Mouse (Mus musculus) neural tube, embryonic 15.5 days (tissue): ENCODE results near the gene Pcnx2. TPM values are rescaled to one million over a fixed set of nuclear protein-coding genes. Genes with fewer than 3 reads are reported as not detected.

ENCODE experiments used
- ATAC-seq: fragments of 200-750 bp; cut with Nextera tagmentation; 2 replicates; pipeline ENCODE4 v1.8.0; 2017; ENCODE audit warnings: mild to moderate bottlenecking, moderate TSS enrichment, moderate library complexity; ENCODE audit not compliant: low FRiP score
- H3K27ac ChIP-seq: fragments of 300-500 bp; sonication (generic); replicated peaks from 2 replicates; pipeline ENCODE4 v1.5.1; 2015; ENCODE audit warnings: mild to moderate bottlenecking, inconsistent platforms
- H3K27me3 ChIP-seq: fragments of 300-500 bp; sonication (generic); replicated peaks from 2 replicates; pipeline ENCODE4 v1.6.1; 2015; ENCODE audit warnings: inconsistent platforms
- H3K36me3 ChIP-seq: fragments of 300-500 bp; sonication (generic); 2 replicates; pipeline ENCODE4 v1.6.1; 2015; ENCODE audit warnings: inconsistent platforms
- H3K4me1 ChIP-seq: fragments of 300-500 bp; sonication (generic); 2 replicates; pipeline ENCODE4 v1.6.1; 2015; ENCODE audit warnings: inconsistent platforms
- H3K4me2 ChIP-seq: fragments of 300-500 bp; sonication (generic); 2 replicates; pipeline ENCODE4 v1.6.1; 2015; ENCODE audit warnings: inconsistent platforms, mild to moderate bottlenecking, moderate library complexity
- H3K4me3 ChIP-seq: fragments of 300-500 bp; sonication (generic); replicated peaks from 2 replicates; pipeline ENCODE4 v1.5.1; 2015; ENCODE audit warnings: mild to moderate bottlenecking, inconsistent platforms
- H3K9ac ChIP-seq: fragments of 300-500 bp; sonication (generic); replicated peaks from 2 replicates; pipeline ENCODE4 v1.6.1; 2015; ENCODE audit warnings: mild to moderate bottlenecking, inconsistent platforms
- H3K9me3 ChIP-seq: fragments of 300-500 bp; sonication (generic); replicated peaks from 2 replicates; pipeline ENCODE4 v1.6.1; 2016; ENCODE audit warnings: inconsistent platforms
- WGBS: fragments of 180-500 bp; shearing (Covaris S2); methylation state at CpG from one replicate; pipeline ENCODE4 v1.1.7; 2015; ENCODE audit warnings: mixed read lengths; 5-methylcytosine and 5-hydroxymethylcytosine counted together
- polyA plus RNA-seq: library from polyadenylated mRNA; unstranded; fragments of >200 nt; fragmentation: Nextera tagmentation; extraction: Ambion mirVana; gene quantifications from 2 replicates; pipeline ENCODE4 v1.2.1, GENCODE M21; 2015

Pcnx2 gene
- polyA plus RNA-seq, 1 experiment from 2014 or later, result 4.8 TPM

DNA sequence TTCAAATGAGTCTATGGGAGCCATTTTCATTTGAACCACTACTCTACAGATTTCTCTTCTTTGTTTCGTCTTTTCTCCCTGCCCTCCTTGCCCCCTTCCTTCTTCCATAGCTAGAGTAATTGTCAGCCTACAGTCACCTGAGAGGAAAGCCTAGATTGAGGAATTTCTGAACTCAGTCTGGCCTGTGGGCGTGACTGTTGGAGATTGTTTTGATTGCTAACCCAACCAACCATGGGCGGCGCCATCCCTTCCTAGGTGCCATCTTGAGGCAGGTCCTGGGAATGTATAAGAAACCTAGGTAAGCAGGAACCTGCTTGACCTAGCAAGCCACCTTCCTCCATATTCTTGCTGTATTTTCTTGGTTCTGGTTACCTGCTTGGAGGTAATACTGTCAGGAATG is 172.0 kb downstream of the Pcnx2 start:
- no peak for ATAC-seq
- no peaks in the 10 kb centered on the region for H3K36me3 ChIP-seq
- no peak overlapping the region for H3K4me3 ChIP-seq
- peaks cover 15% of the 10 kb centered on the region for H3K4me1 ChIP-seq
- H3K9ac ChIP-seq, result no peak overlapping the region
- 98% methylated on average over 4 of the region's 4 CpGs for whole genome bisulfite sequencing
- H3K27ac ChIP-seq, result no peak overlapping the region
- no peaks in the 10 kb centered on the region for H3K27me3 ChIP-seq
- no peaks in the 10 kb centered on the region for H3K9me3 ChIP-seq
- H3K4me2 ChIP-seq, result no peak overlapping the region

DNA sequence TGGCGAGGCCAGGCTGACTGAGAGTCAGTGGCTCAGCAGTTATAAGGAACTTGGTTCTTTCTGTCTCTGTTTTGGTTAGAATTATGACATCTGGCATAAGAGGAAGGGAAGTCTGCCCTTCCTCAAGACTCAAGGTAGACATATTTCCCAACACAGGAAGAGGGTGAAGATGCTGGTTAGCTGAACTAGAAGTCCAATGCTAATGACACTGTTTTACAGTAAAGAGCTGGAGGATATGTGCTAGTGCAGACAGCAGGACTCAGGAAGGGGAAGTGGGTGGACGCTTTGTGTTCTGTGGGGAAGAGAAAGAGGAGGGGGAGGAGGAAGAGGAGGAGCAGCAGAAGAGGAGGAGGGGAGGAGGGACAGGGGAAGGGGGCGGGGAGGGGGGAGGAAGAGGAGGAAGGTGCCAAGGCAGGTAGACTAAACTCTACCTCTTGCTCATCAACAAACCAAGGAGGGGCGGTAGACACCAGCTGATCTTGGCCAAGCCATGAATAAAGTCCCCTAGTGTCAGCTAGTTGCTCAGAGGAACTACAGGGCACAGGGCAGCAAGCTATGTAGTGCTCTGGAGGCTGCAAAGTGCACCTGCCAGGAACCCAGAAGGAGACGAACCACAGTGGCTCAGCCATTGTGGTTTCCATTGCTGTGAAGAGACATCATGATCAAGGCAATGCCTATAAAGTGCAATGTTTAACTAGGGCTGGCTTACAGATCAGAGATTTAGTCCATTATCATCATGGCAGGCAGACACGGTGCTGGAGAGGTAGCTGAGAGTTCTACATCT is 172.9 kb downstream of the Pcnx2 start:
- Histone ChIP-seq H3K4me3 (no peak overlapping the region), H3K4me1 (peaks cover 11% of the 10 kb centered on the region), H3K27me3 (no peaks in the 10 kb centered on the region), H3K36me3 (no peaks in the 10 kb centered on the region), H3K9me3 (no peaks in the 10 kb centered on the region), H3K4me2 (no peak overlapping the region), H3K9ac (no peak overlapping the region), H3K27ac (no peak overlapping the region)
- ATAC-seq, result no peak
- 78% methylated on average over 6 of the region's 6 CpGs for WGBS

- Histone ChIP-seq H3K27me3 (no peaks in the 10 kb centered on the region), H3K36me3 (no peaks in the 10 kb centered on the region), H3K4me3 (no peak overlapping the region), H3K4me1 (peaks cover 11% of the 10 kb centered on the region), H3K9me3 (no peaks in the 10 kb centered on the region), H3K4me2 (no peak overlapping the region), H3K9ac (no peak overlapping the region), H3K27ac (no peak overlapping the region)
- WGBS, result 94% methylated on average over 6 of the region's 6 CpGs
- ATAC-seq, result no peak
Measured at GRCm38 (mm10) chr8:125723437-125723836, 174.7 kb downstream of the Pcnx2 start.

GRCm38 (mm10) chr8:125722675-125723074 is 175.4 kb downstream of the Pcnx2 start:
- H3K4me2 ChIP-seq, result no peak overlapping the region
- H3K4me3 ChIP-seq, result no peak overlapping the region
- H3K36me3 ChIP-seq, result no peaks in the 10 kb centered on the region
- peaks cover 11% of the 10 kb centered on the region for H3K4me1 ChIP-seq
- WGBS, result 80% methylated on average over 7 of the region's 7 CpGs
- H3K27me3 ChIP-seq, result no peaks in the 10 kb centered on the region
- H3K9me3 ChIP-seq, result no peaks in the 10 kb centered on the region
- ATAC-seq, result no peak
- no peak overlapping the region for H3K9ac ChIP-seq
- H3K27ac ChIP-seq, result 0 out of 2 replicates have a peak overlapping the region, but pooled peaks have one; percentile 5

DNA sequence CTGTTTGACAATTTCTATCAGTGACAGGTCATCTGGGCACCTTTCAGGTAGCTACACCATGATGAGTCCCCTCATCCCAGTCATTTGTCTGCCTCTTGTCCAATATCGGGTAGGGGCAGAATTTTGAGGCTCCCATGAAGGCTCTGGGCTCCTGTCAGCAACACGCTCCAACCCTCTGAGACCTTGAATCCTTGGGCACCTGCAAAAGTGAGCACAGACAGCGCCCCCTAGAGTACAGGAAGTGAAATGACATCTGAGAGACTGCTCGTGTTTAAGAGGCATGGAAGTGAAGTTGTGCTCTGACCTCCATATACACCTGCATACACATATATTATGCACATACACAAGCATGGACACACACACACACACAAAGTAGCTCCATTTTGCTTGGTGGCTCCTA is 179.2 kb downstream of the Pcnx2 start:
- 68% methylated on average over 4 of the region's 4 CpGs for WGBS
- ATAC-seq, result no peak

DNA sequence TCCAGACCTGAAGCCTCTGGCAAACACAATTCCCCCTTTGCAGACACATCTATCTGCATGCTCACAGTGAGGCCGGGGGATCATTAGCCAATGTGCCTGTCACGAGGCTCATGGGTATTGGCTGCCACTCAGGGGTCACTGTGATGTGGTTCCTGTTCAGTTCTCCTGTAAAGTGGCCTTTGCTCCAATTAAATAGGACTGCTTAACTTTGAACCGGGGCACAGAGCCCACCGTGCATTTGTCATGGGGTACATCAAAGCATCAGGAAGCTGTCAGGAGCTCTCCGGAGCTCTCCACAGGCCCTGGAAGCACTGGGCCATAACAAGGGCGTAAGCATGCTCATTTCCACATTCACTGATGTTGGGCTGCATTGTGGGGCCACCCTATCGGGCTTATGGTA is 181.5 kb downstream of the Pcnx2 start:
- WGBS, result 17% methylated on average over 7 of the region's 7 CpGs
- no peaks in the 10 kb centered on the region for H3K9me3 ChIP-seq
- no peak overlapping the region for H3K4me2 ChIP-seq
- H3K4me3 ChIP-seq, result no peak overlapping the region
- no peak for ATAC-seq
- H3K27ac ChIP-seq, result peak overlapping the region; percentile 25; the same call in 1 of the 2 replicates
- H3K9ac ChIP-seq, result no peak overlapping the region
- H3K27me3 ChIP-seq, result no peaks in the 10 kb centered on the region
- H3K36me3 ChIP-seq, result no peaks in the 10 kb centered on the region
- peaks cover 16% of the 10 kb centered on the region for H3K4me1 ChIP-seq

More for the DNA sequence above, 179.2 kb downstream of the Pcnx2 start:
- no peak overlapping the region for H3K4me2 ChIP-seq
- no peaks in the 10 kb centered on the region for H3K36me3 ChIP-seq
- peaks cover 23% of the 10 kb centered on the region for H3K4me1 ChIP-seq
- H3K9me3 ChIP-seq, result no peaks in the 10 kb centered on the region
- H3K9ac ChIP-seq, result no peak overlapping the region
- H3K27me3 ChIP-seq, result no peaks in the 10 kb centered on the region
- H3K4me3 ChIP-seq, result no peak overlapping the region
- H3K27ac ChIP-seq, result no peak overlapping the region

- Histone ChIP-seq H3K27ac (peak overlapping the region; percentile 25; the same call in 1 of the 2 replicates), H3K9ac (no peak overlapping the region), H3K9me3 (no peaks in the 10 kb centered on the region), H3K4me2 (no peak overlapping the region), H3K36me3 (no peaks in the 10 kb centered on the region), H3K4me1 (peaks cover 16% of the 10 kb centered on the region), H3K27me3 (no peaks in the 10 kb centered on the region), H3K4me3 (no peak overlapping the region)
- WGBS, result 19% methylated on average over 4 of the region's 4 CpGs
- 0 out of 2 replicates have a peak, but pooled peaks have one; percentile 55 for ATAC-seq
Measured at GRCm38 (mm10) chr8:125716211-125716610, 181.9 kb downstream of the Pcnx2 start.

- Histone ChIP-seq H3K4me3 (no peak overlapping the region), H3K4me1 (peaks cover 7% of the 10 kb centered on the region), H3K4me2 (no peak overlapping the region), H3K27me3 (no peaks in the 10 kb centered on the region), H3K9me3 (no peaks in the 10 kb centered on the region), H3K36me3 (no peaks in the 10 kb centered on the region), H3K27ac (no peak overlapping the region), H3K9ac (no peak overlapping the region)
- ATAC-seq, result no peak
- WGBS, result 86% methylated on average over 5 of the region's 5 CpGs
Measured at GRCm38 (mm10) chr8:125711514-125711913, 186.6 kb downstream of the Pcnx2 start.

DNA sequence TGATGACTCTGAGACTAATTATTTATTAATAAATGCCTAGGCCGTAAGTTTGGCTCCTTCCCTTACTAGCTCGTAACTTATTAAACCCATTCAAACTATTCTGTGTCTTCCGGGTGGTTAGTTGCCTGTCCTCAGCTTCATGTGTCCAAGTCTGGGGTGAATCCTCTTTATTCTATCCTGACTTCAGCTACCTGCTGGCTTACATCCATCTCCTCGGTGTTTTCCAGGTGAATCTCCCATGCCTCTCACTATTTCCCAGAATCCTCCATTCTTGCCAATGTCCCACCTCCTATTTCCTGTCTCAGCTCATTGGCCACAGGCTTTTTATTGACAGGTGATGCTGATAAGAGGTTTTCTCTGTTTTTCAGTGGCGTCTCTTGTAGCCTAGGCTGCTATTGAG is 188.9 kb downstream of the Pcnx2 start:
- H3K36me3 ChIP-seq, result no peaks in the 10 kb centered on the region

DNA sequence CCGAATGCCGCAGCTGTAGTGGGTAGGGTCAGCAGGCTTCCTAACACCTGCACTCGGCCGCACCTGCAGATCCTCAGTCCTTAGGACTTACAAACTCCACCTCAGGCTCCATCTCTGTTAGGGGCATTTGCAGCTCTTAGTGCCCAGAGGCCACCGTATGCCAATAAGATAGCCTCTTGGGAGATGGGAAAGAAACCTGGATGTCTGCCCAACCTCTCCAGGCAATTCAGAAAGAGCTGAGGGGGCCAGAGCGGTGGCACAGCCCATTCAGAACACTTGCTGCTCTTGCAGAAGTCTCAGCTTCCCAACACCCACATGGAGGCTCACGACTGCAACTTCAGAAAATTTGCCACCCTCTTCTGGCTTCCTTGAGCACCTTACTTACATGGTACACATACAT is 192.3 kb downstream of the Pcnx2 start:
- Histone ChIP-seq H3K27ac (no peak overlapping the region), H3K4me3 (no peak overlapping the region), H3K4me1 (peaks cover 7% of the 10 kb centered on the region; the same call in 1 of the 2 replicates), H3K27me3 (no peaks in the 10 kb centered on the region), H3K4me2 (no peak overlapping the region), H3K9me3 (no peaks in the 10 kb centered on the region), H3K9ac (no peak overlapping the region), H3K36me3 (no peaks in the 10 kb centered on the region)
- 71% methylated on average over 7 of the region's 7 CpGs for WGBS
- no peak for ATAC-seq

More for the DNA sequence above, 188.9 kb downstream of the Pcnx2 start:
- Histone ChIP-seq H3K4me1 (no peaks in the 10 kb centered on the region), H3K9me3 (no peaks in the 10 kb centered on the region), H3K4me2 (no peak overlapping the region), H3K27ac (no peak overlapping the region), H3K4me3 (no peak overlapping the region), H3K27me3 (no peaks in the 10 kb centered on the region), H3K9ac (no peak overlapping the region)
- WGBS, result 93% methylated on average over 5 of the region's 5 CpGs
- no peak for ATAC-seq

DNA sequence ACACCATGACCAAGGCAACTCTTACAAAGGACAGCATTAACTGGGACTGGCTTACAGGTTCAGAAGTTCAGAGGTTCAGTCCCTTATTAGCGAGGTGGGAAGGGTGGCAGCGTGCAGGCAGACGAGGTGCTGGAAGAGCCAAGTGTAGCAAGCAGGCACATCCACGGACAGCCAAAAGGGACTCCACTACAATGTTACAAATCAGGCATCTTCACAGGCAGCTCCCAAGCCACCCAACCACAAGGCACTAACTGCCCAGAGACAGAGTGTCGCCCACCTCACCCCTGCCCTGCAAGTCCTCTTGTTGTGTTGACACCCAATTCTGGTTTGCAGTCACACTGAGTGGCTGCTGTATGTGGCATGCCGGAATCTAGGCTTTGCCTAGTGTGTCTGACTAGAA is 193.7 kb downstream of the Pcnx2 start:
- no peak overlapping the region for H3K4me2 ChIP-seq
- H3K27ac ChIP-seq, result no peak overlapping the region
- H3K9ac ChIP-seq, result no peak overlapping the region
- no peaks in the 10 kb centered on the region for H3K27me3 ChIP-seq
- H3K36me3 ChIP-seq, result no peaks in the 10 kb centered on the region
- peaks cover 7% of the 10 kb centered on the region; the same call in 1 of the 2 replicates for H3K4me1 ChIP-seq
- no peak overlapping the region for H3K4me3 ChIP-seq
- no peaks in the 10 kb centered on the region for H3K9me3 ChIP-seq
- no peak for ATAC-seq
- 91% methylated on average over 6 of the region's 6 CpGs for WGBS

DNA sequence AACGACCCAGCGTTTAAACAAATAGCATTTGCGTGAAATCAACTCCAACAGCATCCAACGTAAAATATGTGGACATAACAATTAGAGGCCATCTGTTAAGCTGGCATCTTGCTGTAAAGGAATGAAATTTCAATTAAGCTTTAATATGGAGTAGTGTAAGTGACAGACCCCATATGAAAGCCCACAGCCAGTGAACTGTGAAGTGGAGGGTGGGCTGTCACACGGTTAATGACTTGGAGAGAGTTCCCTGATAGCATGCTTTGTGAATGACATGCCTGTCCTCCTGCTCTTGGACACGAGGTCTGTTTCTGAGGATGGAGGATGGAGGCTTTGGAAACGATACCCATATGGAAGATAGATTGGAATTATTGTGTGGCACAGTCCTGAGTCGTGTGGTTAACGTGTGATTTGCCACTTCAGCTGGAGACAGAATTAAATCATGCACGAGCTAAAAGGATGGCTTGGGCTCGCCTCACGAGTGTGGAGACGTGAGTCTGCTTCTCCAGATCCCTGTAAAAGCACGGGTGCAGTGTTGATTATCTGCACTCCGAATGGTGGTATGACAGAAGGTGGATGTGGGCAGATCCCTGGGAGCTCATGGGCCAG is 195.1 kb downstream of the Pcnx2 start:
- no peak overlapping the region for H3K4me2 ChIP-seq
- H3K36me3 ChIP-seq, result no peaks in the 10 kb centered on the region
- no peak overlapping the region for H3K4me3 ChIP-seq
- WGBS, result 33% methylated on average over 15 of the region's 15 CpGs
- no peaks in the 10 kb centered on the region for H3K27me3 ChIP-seq
- peaks cover 7% of the 10 kb centered on the region; the same call in 1 of the 2 replicates for H3K4me1 ChIP-seq
- H3K27ac ChIP-seq, result 0 out of 2 replicates have a peak overlapping the region, but pooled peaks have one; percentile 0
- no peaks in the 10 kb centered on the region for H3K9me3 ChIP-seq
- ATAC-seq, result peak; percentile 66; the same call in 1 of the 2 replicates
- H3K9ac ChIP-seq, result no peak overlapping the region
